Mouse (Mus musculus) intestine, embryonic 15.5 days (tissue): ENCODE data around the gene Gm20388. TPM values are rescaled to one million over a fixed set of nuclear protein-coding genes. Genes with fewer than 3 reads are reported as not detected.

Source experiments
- ATAC-seq: fragments of 200-750 bp; cut with Nextera tagmentation; 2 replicates; pipeline ENCODE4 v1.8.0; 2017; ENCODE audit warnings: moderate TSS enrichment, moderate library complexity
- H3K27ac ChIP-seq: fragments of 300-500 bp; sonication (generic); 2 replicates; pipeline ENCODE4 v1.5.1; 2015; ENCODE audit warnings: mild to moderate bottlenecking, inconsistent platforms
- H3K27me3 ChIP-seq: fragments of 300-500 bp; sonication (generic); replicated peaks from 2 replicates; pipeline ENCODE4 v1.6.1; 2015; ENCODE audit warnings: inconsistent platforms
- H3K36me3 ChIP-seq: fragments of 300-500 bp; sonication (generic); 2 replicates; pipeline ENCODE4 v1.6.1; 2015; ENCODE audit warnings: inconsistent platforms
- H3K4me1 ChIP-seq: fragments of 300-500 bp; sonication (generic); replicated peaks from 2 replicates; pipeline ENCODE4 v1.6.1; 2015; ENCODE audit warnings: inconsistent platforms
- H3K4me2 ChIP-seq: fragments of 300-500 bp; sonication (generic); replicated peaks from 2 replicates; pipeline ENCODE4 v1.6.1; 2015; ENCODE audit warnings: mild to moderate bottlenecking, inconsistent platforms
- H3K4me3 ChIP-seq: fragments of 300-500 bp; sonication (generic); replicated peaks from 2 replicates; pipeline ENCODE4 v1.5.1; 2015; ENCODE audit warnings: inconsistent platforms
- H3K9ac ChIP-seq: fragments of 300-500 bp; sonication (generic); 2 replicates; pipeline ENCODE4 v1.6.1; 2015; ENCODE audit warnings: inconsistent platforms
- H3K9me3 ChIP-seq: fragments of 300-500 bp; sonication (generic); 2 replicates; pipeline ENCODE4 v1.6.1; 2016; ENCODE audit warnings: inconsistent platforms
- WGBS: fragments of 180-500 bp; shearing (Covaris S2); methylation state at CpG from one replicate; pipeline ENCODE4 v1.1.7; 2015; 5-methylcytosine and 5-hydroxymethylcytosine counted together
- polyA plus RNA-seq: library from polyadenylated mRNA; unstranded; fragments of >200 nt; fragmentation: Nextera tagmentation; extraction: Ambion mirVana; gene quantifications from 2 replicates; pipeline ENCODE4 v1.2.1, GENCODE M21; 2015

Gene Gm20388
- polyA plus RNA-seq, 1 experiment from 2014 or later, result not detected

GRCm38 (mm10) chr8:124345098-124345497 lies 4434.5 kb downstream of the Gm20388 start:
- Histone ChIP-seq H3K4me1 (no peaks in the 10 kb centered on the region; the same call in 1 of the 2 replicates), H3K9me3 (no peaks in the 10 kb centered on the region), H3K9ac (no peak overlapping the region), H3K4me2 (no peak overlapping the region), H3K27ac (no peak overlapping the region), H3K36me3 (peaks cover 7% of the 10 kb centered on the region; the same call in 1 of the 2 replicates), H3K4me3 (no peak overlapping the region), H3K27me3 (no peaks in the 10 kb centered on the region)
- 0 out of 2 replicates have a peak, but pooled peaks have one; percentile 11 for ATAC-seq
- WGBS, result 69% methylated on average over 10 of the region's 10 CpGs

- Histone ChIP-seq H3K9me3 (no peaks in the 10 kb centered on the region), H3K36me3 (peaks cover 7% of the 10 kb centered on the region; the same call in 1 of the 2 replicates), H3K4me2 (no peak overlapping the region), H3K4me3 (no peak overlapping the region), H3K27ac (no peak overlapping the region), H3K4me1 (no peaks in the 10 kb centered on the region; the same call in 1 of the 2 replicates), H3K27me3 (no peaks in the 10 kb centered on the region), H3K9ac (no peak overlapping the region)
- WGBS, result 44% methylated on average over 19 of the region's 19 CpGs
- peak; percentile 67 for ATAC-seq
These were observed 4436.3 kb downstream of the Gm20388 start for GRCm38 (mm10) chr8:124346852-124347523.

- WGBS, result 81% methylated on average over 1 of the region's 1 CpGs
- H3K27me3 ChIP-seq, result no peaks in the 10 kb centered on the region
- no peak overlapping the region for H3K27ac ChIP-seq
- H3K36me3 ChIP-seq, result peaks cover 7% of the 10 kb centered on the region; the same call in 1 of the 2 replicates
- no peak overlapping the region for H3K4me3 ChIP-seq
- no peak for ATAC-seq
- no peaks in the 10 kb centered on the region; the same call in 1 of the 2 replicates for H3K4me1 ChIP-seq
- no peaks in the 10 kb centered on the region for H3K9me3 ChIP-seq
- no peak overlapping the region for H3K4me2 ChIP-seq
- H3K9ac ChIP-seq, result no peak overlapping the region
These were observed 4437.4 kb downstream of the Gm20388 start for GRCm38 (mm10) chr8:124348087-124348486.

GRCm38 (mm10) chr8:124349663-124350062 lies 4439.0 kb downstream of the Gm20388 start:
- no peak overlapping the region for H3K27ac ChIP-seq
- no peaks in the 10 kb centered on the region for H3K27me3 ChIP-seq
- no peak overlapping the region for H3K4me2 ChIP-seq
- H3K4me3 ChIP-seq, result no peak overlapping the region
- no peak overlapping the region for H3K9ac ChIP-seq
- WGBS, result 33% methylated on average over 7 of the region's 7 CpGs
- H3K4me1 ChIP-seq, result no peaks in the 10 kb centered on the region; the same call in 1 of the 2 replicates
- H3K9me3 ChIP-seq, result no peaks in the 10 kb centered on the region
- peak; percentile 55; the same call in 1 of the 2 replicates for ATAC-seq
- H3K36me3 ChIP-seq, result peaks cover 3% of the 10 kb centered on the region; the same call in 1 of the 2 replicates

- no peak overlapping the region for H3K9ac ChIP-seq
- H3K27ac ChIP-seq, result no peak overlapping the region
- H3K4me3 ChIP-seq, result no peak overlapping the region
- no peaks in the 10 kb centered on the region for H3K27me3 ChIP-seq
- WGBS, result 66% methylated on average over 5 of the region's 5 CpGs
- no peak for ATAC-seq
- H3K36me3 ChIP-seq, result no peaks in the 10 kb centered on the region
- H3K9me3 ChIP-seq, result no peaks in the 10 kb centered on the region
- no peak overlapping the region for H3K4me2 ChIP-seq
- H3K4me1 ChIP-seq, result no peaks in the 10 kb centered on the region
These were observed 4441.0 kb downstream of the Gm20388 start for GRCm38 (mm10) chr8:124351636-124352035.

GRCm38 (mm10) chr8:124360911-124361310 lies 4450.3 kb downstream of the Gm20388 start:
- no peak for ATAC-seq
- 68% methylated on average over 3 of the region's 3 CpGs for WGBS
- no peak overlapping the region for H3K4me2 ChIP-seq

GRCm38 (mm10) chr8:124361773-124362427 lies 4451.3 kb downstream of the Gm20388 start:
- Histone ChIP-seq H3K4me1 (no peaks in the 10 kb centered on the region), H3K4me2 (no peak overlapping the region), H3K27me3 (no peaks in the 10 kb centered on the region), H3K9me3 (no peaks in the 10 kb centered on the region), H3K36me3 (no peaks in the 10 kb centered on the region), H3K4me3 (no peak overlapping the region), H3K9ac (no peak overlapping the region), H3K27ac (no peak overlapping the region)
- no peak for ATAC-seq
- 83% methylated on average over 11 of the region's 11 CpGs for WGBS

More at GRCm38 (mm10) chr8:124360911-124361310, 4450.3 kb downstream of the Gm20388 start:
- Histone ChIP-seq H3K36me3 (no peaks in the 10 kb centered on the region), H3K9ac (no peak overlapping the region), H3K4me3 (no peak overlapping the region), H3K27me3 (no peaks in the 10 kb centered on the region), H3K4me1 (no peaks in the 10 kb centered on the region), H3K9me3 (no peaks in the 10 kb centered on the region), H3K27ac (no peak overlapping the region)

- Histone ChIP-seq H3K9ac (no peak overlapping the region), H3K36me3 (no peaks in the 10 kb centered on the region), H3K27ac (no peak overlapping the region), H3K4me1 (no peaks in the 10 kb centered on the region), H3K4me3 (no peak overlapping the region), H3K4me2 (no peak overlapping the region), H3K9me3 (no peaks in the 10 kb centered on the region), H3K27me3 (no peaks in the 10 kb centered on the region)
- WGBS, result 77% methylated on average over 7 of the region's 7 CpGs
- no peak for ATAC-seq
These were observed 4451.9 kb downstream of the Gm20388 start for GRCm38 (mm10) chr8:124362589-124362988.

GRCm38 (mm10) chr8:124363337-124363736 lies 4452.7 kb downstream of the Gm20388 start:
- no peak overlapping the region for H3K27ac ChIP-seq
- no peaks in the 10 kb centered on the region for H3K9me3 ChIP-seq
- no peak for ATAC-seq
- H3K9ac ChIP-seq, result no peak overlapping the region
- no peak overlapping the region for H3K4me3 ChIP-seq
- H3K36me3 ChIP-seq, result no peaks in the 10 kb centered on the region
- no peak overlapping the region for H3K4me2 ChIP-seq
- H3K27me3 ChIP-seq, result no peaks in the 10 kb centered on the region
- no peaks in the 10 kb centered on the region for H3K4me1 ChIP-seq
- WGBS, result 92% methylated on average over 15 of the region's 15 CpGs

- Histone ChIP-seq H3K9me3 (no peaks in the 10 kb centered on the region), H3K36me3 (no peaks in the 10 kb centered on the region), H3K9ac (no peak overlapping the region), H3K27ac (no peak overlapping the region), H3K4me3 (no peak overlapping the region), H3K4me1 (no peaks in the 10 kb centered on the region), H3K4me2 (no peak overlapping the region), H3K27me3 (no peaks in the 10 kb centered on the region)
- WGBS, result 19% methylated on average over 8 of the region's 8 CpGs
- peak; percentile 67; the same call in 1 of the 2 replicates for ATAC-seq
These were observed 4457.6 kb downstream of the Gm20388 start for GRCm38 (mm10) chr8:124368213-124368612.

GRCm38 (mm10) chr8:124370422-124371183 lies 4460.0 kb downstream of the Gm20388 start:
- Histone ChIP-seq H3K4me3 (no peak overlapping the region), H3K27me3 (no peaks in the 10 kb centered on the region), H3K4me2 (no peak overlapping the region), H3K9ac (no peak overlapping the region), H3K36me3 (no peaks in the 10 kb centered on the region), H3K9me3 (no peaks in the 10 kb centered on the region), H3K27ac (no peak overlapping the region), H3K4me1 (no peaks in the 10 kb centered on the region)
- ATAC-seq, result no peak
- WGBS, result 74% methylated on average over 17 of the region's 17 CpGs
